Mouse (Mus musculus) embryonic facial prominence, embryonic 12.5 days (tissue): ENCODE results near the gene Trip10. TPM values are rescaled to one million over a fixed set of nuclear protein-coding genes. Genes with fewer than 3 reads are reported as not detected.

Experiments used
- microRNA-seq: library from miRNA; unstranded; fragments of <30 nt; microRNA quantifications from one replicate; pipeline ENCODE4, GENCODE M21; 2017
- polyA plus RNA-seq: library from polyadenylated mRNA; unstranded; fragments of >200 nt; fragmentation: Nextera tagmentation; extraction: Ambion mirVana; gene quantifications from 2 replicates; pipeline ENCODE4 v1.2.1, GENCODE M21; 2016

The Trip10 gene
- polyA plus RNA-seq, 1 experiment from 2014 or later: 35.6 TPM

Small RNAs within 50 kb of the gene (microRNA-seq; reads per million reads assigned to microRNA genes)
- gene Mir6978: not detected

Other genes starting within 250 kb of the Trip10 start
- not detected in 2 replicates for gene Pspn, start 249.4 kb upstream of the Trip10 start, polyA plus RNA-seq
- gene Gtf2f1, start 238.2 kb upstream of the Trip10 start, polyA plus RNA-seq: 62.0 and 63.4 TPM in 2 replicates
- gene Gm17949, start 238.0 kb upstream of the Trip10 start, polyA plus RNA-seq: 0.32 and 0.70 TPM in 2 replicates
- gene Khsrp, start 217.9 kb upstream of the Trip10 start, polyA plus RNA-seq: 63.4 and 66.4 TPM in 2 replicates
- 0.13 TPM in 1 of 2 replicates, not detected in the other for gene Slc25a41, start 207.8 kb upstream of the Trip10 start, polyA plus RNA-seq
- 5.0 and 5.2 TPM in 2 replicates for gene Crb3, start 190.3 kb upstream of the Trip10 start, polyA plus RNA-seq
- gene Slc25a23, start 189.6 kb upstream of the Trip10 start, polyA plus RNA-seq: 10.1 TPM in 2 replicates
- gene Dennd1c, start 170.9 kb upstream of the Trip10 start, polyA plus RNA-seq: 1.4 and 3.2 TPM in 2 replicates
- 31.9 and 35.5 TPM in 2 replicates for gene Tubb4a, start 161.7 kb upstream of the Trip10 start, polyA plus RNA-seq
- gene Tnfsf9, start 144.1 kb upstream of the Trip10 start, polyA plus RNA-seq: 7.8 and 9.6 TPM in 2 replicates
- gene Cd70, start 99.7 kb upstream of the Trip10 start, polyA plus RNA-seq: 0.19 TPM in 1 of 2 replicates, not detected in the other
- 0.09 and 0.24 TPM in 2 replicates for gene Tnfsf14, start 55.3 kb upstream of the Trip10 start, polyA plus RNA-seq
- gene C3, start 21.3 kb upstream of the Trip10 start, polyA plus RNA-seq: 0.37 and 0.56 TPM in 2 replicates
- gene Gpr108, start 1.0 kb upstream of the Trip10 start, polyA plus RNA-seq: 28.8 and 31.9 TPM in 2 replicates
- 1.7 and 2.1 TPM in 2 replicates for gene Vav1, start 29.6 kb downstream of the Trip10 start, polyA plus RNA-seq
- gene Adgre1, start 109.2 kb downstream of the Trip10 start, polyA plus RNA-seq: 3.4 and 3.8 TPM in 2 replicates